Mouse (Mus musculus) megakaryocyte progenitor cell, adult 5-6 weeks (primary cell): ENCODE measurements around the gene Unk. TPM values are rescaled to one million over a fixed set of nuclear protein-coding genes. Genes with fewer than 3 reads are reported as not detected.
A peak's percentile ranks its signal among the peaks of the same experiment; 100 is the strongest.

Source experiments
- ATAC-seq: replicated peaks from 2 replicates; pipeline ENCODE4 v1.8.0; 2016; ENCODE audit warnings: mild to moderate bottlenecking, moderate TSS enrichment, inconsistent platforms; ENCODE audit not compliant: poor library complexity
- total RNA-seq, 2 experiments: library from RNA; stranded (forward) in 1 of 2; stranded (reverse) in 1 of 2; fragments of 157-497, 149-512 nt in 1 of 2; fragments of 200-1000 nt in 1 of 2; gene quantifications; 2 replicates each; pipeline versions ENCODE4 v1.2.3 to v1.2.4; 2015 to 2017

The Unk gene
- total RNA-seq, 2 experiments from 2014 or later: 13.7 to 18.7 TPM

DNA sequence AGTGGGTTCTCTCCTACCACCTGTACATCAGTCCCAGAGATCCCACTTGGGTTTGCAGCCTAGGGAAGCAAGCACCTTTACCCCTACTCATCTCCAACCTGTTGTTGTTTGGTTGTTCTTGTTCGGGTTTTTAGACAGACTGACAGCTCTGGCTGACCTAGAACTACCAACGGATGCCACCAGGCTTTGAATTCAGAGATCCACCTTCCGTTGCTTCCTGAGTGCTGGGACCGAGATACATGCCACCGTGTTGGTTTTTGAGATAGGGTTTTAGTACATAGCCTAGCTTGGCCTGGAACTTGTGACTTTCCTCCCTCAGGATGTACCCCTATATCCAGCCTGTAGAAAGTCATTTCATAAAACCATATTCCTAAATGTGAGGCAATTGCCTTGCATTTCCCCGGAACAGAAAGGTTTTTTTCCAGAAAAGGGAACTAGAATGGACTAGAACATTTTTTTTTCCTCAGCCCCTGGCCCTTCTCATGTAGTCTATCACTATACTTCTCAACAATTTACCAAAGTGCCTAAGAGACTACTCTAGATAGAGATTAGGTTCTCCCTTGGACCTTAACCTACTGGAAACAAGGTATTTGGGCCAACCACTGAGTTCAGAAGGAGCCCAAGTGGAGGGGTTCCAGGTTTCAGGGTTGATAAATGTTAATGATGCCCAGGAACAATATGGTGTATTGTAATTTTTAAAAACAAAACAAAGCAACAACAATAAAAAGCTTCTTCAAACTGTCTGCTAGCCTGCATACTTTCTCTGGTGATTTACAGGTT lies 846 bp upstream of the Unk start:
- ATAC-seq: no peak

DNA sequence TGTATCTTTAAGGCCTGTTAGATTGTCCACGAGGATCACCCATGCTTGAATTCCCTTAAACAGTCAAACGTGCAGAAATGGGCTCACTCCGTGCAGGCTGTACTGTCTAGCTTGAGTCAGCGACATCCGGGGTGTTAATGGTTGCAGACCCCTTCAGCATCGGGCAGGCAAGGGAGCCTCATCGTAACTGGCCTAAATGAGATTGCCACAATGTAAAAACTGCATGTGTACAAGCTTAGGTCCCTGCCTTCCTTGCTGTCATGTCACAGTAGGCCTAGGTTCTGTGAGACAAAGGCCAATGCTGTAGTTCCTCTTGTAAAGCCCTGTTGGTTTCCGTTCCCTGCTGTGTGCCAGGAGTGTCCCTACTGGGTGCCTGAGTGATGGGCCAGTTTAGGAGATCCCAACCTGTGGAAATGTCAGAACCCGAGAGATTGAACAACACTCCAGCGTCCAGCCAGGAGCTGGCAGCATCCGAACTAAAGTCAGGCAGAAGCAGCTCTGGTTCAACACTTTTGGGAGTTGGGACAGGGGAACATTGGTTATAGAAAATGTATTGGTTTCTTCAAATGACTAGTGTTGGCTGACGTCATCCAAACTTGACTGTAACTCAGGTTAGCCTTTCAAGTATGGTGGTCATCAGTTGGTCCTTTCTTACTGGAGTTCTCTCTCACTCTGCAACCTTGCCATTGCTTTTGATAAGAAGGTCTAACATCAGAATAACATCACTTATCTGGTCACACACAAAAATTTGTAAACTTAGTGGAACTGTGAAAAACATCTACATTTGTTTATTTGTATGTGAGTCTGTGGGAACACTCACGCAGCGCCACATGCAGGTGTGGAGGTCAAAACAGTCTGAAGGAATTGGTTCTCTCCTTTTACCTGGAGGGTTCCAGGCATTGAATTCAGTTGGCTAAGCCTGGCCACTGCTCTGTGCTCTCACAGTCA lies 1.1 kb downstream of the Unk start:
- ATAC-seq: peak; percentile 22

DNA sequence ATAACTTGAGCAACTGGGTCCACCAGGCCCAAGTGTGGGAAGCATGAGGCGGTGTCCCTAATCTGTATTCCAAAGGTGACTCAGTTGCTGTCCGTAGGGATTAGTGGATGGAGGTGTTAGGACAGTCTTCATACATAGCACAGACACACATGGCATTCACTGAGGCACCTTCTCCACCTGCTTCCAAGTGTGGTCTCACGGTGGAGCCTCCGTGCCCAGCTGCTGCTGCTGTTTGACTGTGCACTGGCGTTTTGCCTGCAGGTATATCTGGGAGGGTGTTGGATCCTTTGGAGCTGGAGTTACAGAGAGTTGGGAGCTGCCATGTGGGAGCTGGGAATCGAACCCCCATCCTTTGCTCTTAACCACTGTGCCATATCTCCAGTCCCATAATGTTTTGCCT lies 4.5 kb downstream of the Unk start:
- ATAC-seq: no peak

DNA sequence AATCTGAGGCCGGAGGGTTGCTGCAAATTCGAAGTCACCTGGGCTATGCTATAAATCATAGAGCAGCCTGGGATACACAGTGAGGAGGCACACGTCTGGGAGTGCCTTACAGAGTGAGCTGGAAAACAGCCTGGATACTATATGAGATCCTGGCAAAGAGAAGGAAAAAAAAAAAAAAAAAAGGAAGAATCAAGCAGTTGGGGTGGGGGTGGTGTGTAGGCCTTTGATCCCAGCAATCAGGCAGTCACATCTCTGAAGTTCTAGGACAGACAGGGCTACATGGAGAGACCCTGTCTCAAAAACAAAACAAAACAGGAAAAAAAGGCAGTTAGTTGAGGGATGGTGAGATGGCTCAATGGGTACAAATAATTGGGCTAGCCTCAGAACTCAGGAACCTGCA lies 6.5 kb downstream of the Unk start:
- ATAC-seq: no peak

DNA sequence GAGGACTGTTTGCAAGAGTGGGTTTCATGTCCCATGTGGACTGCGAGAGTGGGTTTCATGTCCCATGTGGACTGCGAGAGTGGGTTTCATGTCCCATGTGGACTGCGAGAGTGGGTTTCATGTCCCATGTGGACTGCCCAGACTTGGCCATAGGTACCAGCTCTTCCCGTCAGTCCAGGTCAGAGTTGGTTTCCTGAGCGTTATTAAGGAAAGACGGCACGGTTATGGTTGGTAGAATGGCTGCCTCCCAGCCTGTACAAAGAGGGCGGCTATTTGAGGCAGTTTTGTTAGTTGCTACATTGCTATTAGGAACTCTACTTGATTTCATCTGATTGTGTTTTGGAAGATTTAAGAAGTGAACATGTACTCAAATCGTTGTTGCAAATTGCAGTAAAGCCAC lies 7.7 kb downstream of the Unk start:
- no peak for ATAC-seq

DNA sequence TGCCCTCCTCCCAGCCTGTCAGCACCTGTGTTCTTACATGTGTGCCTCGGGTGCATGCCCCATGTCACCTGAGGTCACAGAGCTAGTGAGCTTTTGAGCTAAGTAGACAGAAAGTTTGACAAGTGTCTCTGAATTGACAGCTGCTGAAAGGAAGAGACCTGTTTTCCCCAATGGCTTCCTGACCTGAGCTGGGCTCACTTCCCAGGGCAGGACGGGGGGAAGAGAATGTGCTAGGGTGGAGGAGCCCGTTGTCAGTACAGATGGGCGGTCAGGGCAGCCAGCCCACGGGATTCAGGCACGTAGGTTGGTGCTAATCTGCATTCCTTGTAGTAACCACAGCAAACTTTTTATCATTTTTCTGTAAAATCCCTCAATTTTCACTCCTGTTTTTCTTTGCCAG lies 10.5 kb downstream of the Unk start:
- no peak for ATAC-seq

DNA sequence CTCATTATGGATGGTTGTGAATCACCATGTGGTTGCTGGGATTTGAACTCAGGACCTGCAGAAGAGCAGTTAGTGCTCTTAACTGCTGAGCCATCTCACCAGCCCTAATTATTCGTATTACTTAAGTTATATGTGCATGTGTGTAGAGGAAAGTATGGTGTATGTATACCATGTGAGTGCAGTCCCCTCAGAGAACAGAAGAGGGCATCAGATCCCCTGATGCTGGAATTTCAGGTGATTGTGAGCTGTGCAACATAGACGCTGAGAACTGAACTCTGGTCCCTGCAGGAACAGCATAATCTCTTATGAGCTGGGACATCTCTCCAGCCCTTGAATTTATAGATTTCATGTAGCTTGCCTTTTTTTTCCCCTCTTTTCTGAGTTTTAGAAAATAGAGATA lies 11.7 kb downstream of the Unk start:
- ATAC-seq: no peak

DNA sequence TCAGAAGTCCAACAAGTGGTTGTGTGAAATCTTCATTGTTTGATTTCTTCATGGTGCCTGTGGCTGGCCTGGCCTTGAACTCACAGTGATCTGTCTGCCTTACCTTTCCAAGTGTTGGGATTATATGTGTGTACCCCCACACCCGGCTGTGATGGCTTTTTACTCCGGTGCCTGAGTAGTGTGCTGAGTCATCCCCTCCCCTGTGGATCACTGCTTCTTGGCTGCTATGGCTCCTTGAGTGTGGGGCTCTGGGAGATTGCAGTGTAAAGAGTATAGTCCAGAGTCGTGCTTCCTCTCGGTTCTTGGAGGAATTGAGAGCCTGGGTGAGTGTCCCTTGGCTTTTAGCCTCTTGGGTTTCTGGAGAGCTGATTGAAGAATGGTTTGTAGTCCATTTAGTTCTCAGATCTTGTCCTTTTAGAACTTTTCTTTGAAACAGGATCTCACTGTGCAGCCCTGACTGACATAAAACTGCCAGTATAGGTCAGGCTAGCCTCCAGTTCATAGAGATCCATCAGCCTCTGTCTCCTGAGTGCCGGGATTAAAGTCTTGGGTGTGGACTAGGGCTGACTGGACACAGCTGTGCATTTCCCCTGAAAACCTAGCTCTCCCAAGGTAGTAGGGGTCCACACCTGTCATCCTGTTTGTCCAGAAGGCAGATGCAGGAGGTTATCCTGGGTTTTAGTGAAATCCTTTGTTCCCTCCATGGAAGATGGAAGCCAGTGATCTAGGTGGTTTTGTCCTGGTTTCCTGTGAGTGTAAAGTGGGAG lies 12.4 kb downstream of the Unk start:
- ATAC-seq: no peak

DNA sequence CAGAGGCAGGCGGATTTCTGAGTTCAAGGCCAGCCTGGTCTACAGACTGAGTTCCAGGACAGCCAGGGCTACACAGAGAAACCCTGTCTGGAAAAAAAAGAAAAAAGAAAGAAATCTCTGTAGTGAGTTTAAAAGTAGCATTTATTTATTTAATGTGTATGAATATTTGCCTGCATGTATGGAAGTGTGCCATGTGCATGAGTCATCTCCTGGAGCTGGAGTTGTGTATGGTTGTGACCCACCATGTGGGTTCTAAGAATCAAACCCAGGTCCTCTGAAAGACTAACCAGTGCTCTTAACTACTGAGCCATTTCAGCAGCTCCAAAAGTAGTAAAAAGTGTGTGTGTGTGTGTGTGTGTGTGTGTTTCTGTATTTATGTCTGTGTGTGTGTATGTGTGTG lies 13.2 kb downstream of the Unk start:
- ATAC-seq: no peak

DNA sequence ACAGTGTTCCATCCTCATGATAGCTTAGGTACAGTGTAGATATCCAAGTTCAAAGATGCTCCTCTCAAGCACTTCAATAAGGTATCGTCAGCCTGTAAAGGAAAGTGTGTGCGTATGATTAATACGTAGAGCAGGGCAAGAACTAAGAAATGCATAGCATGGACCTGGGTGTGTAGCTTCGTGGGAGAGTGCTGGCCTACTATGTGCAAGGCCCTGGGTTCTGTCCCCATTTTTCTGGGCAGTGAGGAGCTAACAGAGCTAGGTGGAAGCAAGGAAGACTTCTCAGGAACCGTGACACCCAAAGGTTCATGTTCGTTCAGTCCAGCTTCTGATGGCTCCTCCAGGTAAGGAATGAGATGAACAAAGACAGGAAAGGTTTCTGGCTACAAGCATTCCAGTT lies 15.1 kb downstream of the Unk start:
- no peak for ATAC-seq

DNA sequence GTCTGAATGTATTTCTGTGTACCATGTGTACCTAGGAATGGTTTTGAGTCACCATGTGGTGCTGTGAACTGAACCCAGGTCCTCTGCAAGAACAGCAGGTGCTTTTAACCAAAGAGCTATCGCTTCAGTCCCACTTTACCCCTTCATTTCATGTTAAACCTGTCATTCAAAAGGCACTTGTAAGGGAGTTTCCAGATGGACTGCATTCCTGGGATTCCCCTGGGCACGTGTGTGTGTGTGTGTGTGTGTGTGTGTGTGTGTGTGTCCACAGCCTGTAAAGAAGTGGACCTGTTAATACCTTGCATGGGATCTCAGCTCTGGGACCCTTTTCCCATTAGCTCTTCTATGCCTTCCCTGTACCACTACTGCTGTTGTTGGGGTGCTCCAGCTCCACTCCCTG lies 19.5 kb downstream of the Unk start:
- ATAC-seq: no peak

DNA sequence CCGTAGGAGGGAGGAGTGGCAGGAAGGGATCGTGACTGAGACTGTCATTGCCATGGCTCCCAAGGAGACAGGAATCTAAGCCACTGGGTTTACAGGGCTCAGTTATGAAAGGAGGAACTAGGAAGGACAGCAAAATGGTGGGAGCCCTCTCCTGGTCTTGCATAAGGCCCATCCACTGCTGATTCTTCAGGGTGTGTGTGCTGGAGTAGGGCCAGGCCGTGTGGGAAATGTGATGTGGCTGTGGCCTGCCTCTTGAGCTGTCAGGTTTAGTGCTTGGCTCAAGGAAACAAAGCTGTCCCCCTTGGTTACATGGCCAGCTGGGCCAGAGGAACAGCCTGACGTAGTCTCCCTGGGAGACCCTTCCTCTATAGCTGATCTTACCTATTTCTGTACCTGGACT lies 20.1 kb downstream of the Unk start:
- no peak for ATAC-seq

DNA sequence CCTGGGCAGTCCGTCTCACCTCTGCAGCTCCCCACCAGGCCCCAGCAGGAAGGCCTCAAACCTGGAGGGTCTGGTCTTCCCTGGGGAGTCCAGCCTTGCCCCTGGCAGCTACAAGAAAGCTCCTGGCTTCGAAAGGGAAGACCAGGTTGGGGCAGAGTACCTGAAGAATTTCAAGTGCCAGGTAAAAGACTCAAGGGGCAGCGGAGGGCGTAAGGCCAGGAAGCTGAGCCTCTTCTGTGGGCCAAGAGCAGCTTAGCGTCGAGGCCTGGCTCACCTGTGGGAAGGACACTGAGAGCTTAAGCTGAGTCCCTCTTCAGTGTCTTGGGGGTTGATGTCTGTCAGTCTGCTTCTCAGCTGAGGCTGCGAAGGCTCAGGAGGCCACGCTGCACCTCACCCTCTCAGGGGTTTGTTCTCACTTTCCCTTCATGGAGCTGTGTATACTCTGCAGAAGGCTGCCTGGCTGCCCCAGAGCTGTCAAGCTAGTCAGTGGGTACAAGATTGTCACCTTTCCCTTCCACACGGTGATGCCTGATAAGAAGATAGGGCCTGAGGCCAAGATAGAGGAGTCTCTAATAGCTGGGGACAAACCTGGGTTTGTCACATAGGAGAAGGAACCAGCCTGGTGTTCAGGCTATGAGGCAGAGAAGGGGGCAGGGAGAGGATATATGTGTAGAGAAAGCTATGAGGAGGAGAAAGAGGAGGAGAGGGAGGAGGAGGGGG lies 23.5 kb downstream of the Unk start:
- peak; percentile 45 for ATAC-seq

DNA sequence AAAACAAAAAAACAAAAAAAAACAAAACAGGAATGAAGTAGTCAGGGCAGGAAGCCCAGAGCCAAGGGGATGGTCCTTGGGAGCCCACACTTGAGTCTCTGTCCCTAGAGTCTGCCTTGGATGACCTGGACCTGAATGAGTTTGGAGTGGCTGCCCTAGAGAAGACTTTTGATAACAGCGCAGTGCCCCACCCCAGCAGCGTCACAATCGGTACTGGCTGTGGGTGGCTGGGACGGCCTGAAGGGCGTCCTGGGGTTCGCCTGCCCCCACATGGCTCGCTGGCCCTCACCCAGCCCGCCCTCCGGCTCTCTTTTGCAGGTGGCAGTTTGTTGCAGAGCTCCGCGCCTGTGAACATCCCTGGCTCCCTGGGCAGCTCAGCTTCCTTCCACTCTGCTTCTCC lies 25.8 kb downstream of the Unk start:
- ATAC-seq: peak; percentile 30; the same call in 1 of the 2 replicates

DNA sequence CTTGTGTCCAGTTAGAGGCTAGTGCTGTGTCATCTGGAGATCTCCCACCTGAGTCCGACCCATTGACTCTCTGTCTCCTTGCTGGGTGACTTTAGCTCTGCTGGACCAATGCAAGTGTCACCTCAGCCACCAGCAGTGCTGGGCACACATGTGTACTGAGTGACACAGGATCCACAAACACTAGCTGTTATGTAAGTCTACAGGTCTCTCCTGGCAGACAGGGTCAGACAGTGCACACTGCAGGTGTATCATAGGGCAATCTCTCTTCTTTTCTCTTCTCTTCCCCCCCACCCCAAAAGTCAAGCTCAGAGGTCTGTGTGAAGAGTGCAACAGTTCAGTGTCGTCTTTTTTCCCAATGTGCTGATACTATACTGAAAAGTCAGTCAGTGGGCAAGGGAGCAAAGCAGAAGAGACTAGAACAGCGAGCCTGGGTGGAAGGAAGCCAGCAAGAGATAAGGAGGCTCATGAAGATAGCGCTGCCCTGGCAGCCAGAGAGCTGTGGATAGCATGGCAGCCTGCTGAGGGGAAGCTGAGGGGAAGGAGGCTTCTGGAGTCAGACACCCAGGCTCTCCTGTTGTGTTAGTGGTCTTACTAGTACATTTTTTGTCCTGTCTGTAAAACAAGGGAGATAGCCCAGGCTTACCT lies 27.2 kb downstream of the Unk start:
- ATAC-seq: peak; percentile 71

DNA sequence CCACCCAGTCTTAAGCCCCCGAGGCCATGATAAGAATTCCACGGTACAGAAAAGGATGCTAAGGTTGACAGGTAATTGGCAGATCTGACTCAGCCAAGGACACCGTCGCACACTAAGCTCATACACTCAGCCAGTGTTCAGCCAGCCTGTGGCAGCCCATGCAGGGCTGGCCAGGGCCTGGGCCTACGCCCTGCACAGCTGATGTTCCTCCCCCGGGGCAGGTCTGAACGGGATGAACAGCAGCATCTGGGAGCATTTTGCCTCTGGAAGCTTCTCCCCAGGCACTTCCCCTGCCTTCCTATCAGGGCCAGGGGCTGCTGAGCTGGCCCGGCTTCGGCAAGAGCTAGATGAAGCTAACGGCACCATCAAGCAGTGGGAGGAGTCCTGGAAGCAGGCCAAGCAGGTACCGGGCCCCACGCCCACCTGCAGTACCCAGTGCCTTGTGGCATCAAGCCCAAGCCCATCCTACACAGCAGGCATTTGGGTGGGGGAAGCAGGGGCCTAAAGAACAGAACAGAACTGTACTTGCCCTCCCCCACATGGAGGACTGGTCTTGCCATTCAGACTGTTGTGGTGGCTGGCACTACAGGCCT lies 28.0 kb downstream of the Unk start:
- ATAC-seq: no peak

DNA sequence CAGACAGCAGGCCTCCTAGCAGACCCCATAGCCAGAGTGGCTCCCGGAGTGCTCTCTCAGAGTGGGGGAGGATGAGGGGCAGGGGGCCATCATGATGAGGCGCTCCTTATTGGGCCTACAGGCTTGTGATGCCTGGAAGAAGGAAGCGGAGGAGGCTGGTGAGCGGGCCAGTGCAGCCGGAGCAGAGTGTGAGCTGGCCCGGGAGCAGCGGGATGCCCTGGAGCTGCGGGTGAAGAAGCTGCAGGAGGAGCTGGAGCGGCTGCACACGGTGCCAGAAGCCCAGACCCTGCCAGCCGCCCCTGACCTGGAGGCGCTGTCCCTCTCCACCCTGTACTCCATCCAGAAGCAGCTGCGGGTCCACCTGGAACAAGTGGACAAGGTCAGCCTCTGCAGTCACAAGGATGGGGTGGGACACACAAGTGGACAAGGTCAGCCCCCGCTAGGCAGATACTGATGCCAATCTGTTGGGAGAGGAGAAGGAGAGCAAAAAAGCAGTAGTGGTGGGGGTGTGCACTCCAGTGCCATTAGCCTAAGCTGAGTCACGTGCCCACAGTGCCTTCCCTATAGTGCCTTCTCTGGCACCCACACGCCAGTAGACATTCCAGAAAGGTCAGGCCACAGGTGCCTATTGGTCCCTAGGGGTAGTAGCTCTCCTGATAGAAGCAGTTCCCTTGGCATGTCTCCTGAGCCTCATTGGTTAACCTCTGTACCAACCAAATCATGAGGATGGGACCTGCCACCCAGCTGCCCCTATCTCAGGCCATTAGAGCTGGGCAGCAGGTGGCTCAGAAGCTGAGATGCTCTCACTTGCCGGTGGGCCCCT lies 29.0 kb downstream of the Unk start:
- no peak for ATAC-seq

DNA sequence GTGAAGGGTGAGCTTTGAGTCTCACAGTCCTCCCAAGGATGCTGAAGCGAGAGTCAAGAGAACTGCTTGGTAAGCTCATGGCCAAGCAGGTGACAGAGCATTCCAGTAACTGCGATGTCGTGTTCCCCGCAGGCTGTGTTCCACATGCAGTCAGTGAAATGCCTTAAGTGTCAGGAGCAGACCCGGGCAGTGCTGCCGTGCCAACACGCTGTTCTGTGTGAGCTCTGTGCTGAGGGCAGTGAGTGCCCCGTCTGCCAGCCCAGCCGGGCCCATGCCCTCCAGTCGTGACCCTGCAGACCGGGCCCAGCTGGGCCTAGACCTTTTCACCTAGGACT lies 29.5 kb downstream of the Unk start:
- ATAC-seq: no peak

DNA sequence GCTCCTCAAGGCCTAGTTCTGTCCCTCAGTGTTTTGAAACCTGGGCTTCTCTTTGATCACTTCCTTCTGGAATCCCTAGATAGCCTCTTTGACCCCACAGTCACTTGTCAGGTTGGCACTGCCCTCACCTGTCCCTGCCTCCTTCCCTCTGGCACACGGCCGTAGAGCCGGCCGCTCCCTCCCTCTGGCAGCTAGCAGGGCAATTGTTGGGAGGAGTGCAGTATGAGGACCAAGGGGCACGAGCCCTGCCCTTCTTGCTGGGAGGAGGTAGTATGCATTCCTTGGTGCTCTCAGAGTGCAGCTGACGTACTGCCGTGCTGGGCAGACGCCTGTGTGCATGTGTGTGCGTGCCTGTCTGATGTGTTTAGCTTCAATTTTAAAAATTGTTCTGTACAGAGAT lies 30.5 kb downstream of the Unk start:
- ATAC-seq: no peak
